Mouse (Mus musculus): ENCODE data around the gene Spry2. TPM values are rescaled to one million over a fixed set of nuclear protein-coding genes. Genes with fewer than 3 reads are reported as not detected.

The Spry2 gene
- total RNA-seq (2021) = 10 to 100 TPM; 25.0 to 31.8 TPM
- long read RNA-seq, experiment 1, partial matches to known transcripts = 0 of 1 reads
- long read RNA-seq, experiment 1, other reads (novel, unspliced or antisense) = 0 of 1 reads
- long read RNA-seq, experiment 2 = 0 reads

DNA sequence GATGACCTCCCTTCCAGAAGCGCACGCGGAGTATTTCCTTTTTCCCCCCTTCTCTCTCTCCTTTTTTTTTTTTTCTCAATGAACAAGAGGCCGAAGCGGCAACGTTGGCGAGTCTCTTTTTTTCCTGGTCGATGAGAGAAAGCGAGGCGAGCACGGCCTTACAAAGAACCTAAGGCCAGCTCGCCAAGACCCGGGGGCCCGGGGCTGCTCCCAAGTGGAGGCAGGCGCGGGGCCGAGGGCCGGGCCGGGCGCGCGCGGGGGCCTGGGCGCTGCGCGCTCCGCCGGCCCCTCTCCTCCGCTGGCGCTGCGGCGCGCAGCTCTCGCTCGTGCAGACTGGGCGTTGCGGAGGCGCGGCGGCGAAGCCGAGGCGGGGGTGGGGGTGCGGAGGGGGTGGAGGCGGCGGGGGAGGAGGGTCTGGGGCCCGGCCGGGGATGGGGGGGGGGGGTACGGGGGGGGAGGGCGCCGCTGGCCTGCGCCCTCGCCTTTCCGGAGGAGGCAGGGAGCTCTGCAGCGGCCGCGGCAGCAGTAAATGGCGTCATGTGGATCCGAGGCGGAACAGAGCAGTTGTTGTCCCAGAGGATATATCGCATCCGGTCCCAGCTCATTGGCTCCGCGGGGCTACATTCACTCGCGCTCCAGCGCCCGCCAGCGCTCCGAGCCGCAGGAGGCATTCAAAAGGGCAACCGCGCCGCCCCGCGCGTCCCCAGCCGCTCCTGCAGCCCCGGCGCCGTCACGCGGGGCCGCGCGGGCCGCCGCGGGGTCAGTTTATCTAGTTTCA, at the start of gene Spry2:
Spry2 (minus strand) TSS at position 29 of the 778 bp plus-strand sequence.
- DNase-seq = peak; percentile 91
- intact Hi-C loops (cut with DNase I; ENCODE audit: low total_unique reads) = no loop called here

DNA sequence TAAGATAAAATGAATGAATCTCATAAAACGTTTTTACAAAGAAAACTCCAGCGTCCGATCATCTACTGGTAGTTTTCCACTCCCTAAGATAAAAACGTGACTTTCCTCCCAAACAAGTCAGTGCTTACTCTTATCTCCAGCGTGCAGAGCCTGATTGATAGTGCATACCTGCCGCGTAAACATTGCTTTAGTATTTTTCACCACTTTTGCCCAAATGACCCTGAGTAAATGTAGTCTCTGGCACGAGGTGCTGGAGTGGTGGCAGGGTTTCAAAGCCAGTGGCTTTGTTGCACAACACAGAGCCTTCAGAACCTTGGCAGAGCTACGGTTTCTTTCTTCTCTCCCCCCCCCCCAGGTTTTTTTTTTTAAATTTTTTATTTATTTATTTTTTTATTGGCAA, 44.7 kb upstream of the Spry2 start:
- intact Hi-C loops (cut with DNase I; ENCODE audit: low total_unique reads) = no loop called here
- DNase-seq = no peak

DNA sequence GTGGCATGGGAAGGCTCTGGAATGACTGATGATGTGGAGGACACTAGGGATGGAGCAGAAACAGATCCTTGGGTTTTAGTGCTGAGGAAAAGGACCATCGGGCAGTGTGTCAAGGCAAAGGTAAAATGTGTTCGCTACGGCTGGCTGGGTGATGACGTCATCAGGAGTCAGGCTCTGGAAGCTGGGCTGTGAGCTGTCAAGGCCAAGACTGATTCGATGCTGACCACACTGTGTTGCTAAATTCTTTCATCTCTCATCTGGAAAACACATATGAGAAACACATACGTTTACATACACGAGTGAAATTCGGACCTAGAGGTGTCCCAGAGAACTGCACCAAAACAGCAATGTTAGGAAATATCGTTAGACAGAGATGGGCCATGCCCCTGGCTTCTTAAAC, 30.1 kb upstream of the Spry2 start:
- no peak for DNase-seq
- intact Hi-C loops (cut with DNase I; ENCODE audit: low total_unique reads) = no loop called here

DNA sequence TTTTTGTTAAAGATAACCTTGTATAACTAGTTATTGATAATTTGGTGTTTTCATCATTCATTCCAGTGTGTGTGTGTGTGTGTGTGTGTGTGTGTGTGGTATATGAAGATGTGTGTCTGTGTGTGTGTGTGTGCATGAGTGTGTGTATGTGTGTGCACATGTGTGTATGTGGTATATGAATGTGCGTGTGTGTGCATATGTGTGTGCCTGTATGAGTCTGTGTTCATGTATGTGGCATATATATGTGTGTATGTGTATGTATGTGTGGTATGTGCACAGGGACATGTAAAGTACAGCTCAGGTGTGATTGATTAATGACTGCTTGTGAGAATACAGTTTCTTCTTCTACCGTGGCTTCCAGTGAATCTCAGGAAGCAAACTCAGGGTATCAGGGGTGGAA, 28.7 kb upstream of the Spry2 start:
- intact Hi-C loops (cut with DNase I; ENCODE audit: low total_unique reads) = no loop called here
- DNase-seq = no peak

DNA sequence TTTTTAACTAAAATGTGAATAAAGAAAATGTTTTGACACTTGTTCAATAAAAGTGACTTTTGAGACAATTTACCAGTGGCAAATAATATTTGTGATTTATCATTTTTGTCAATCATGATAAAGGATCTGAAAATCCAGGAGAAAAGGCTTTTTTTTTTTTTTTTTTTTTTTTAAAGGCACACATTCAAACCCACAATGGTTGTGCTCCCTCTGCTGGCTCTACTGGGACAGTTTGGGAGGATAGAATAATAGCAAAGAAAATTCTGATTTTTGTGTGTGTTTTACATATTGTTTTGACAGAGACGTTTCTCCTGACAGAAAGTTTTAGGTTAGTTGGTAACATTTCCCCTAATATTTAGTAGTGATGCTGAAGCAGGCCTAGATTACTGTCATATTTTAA, 28.1 kb upstream of the Spry2 start:
- intact Hi-C loops (cut with DNase I; ENCODE audit: low total_unique reads) = no loop called here
- peak; percentile 7 for DNase-seq

DNA sequence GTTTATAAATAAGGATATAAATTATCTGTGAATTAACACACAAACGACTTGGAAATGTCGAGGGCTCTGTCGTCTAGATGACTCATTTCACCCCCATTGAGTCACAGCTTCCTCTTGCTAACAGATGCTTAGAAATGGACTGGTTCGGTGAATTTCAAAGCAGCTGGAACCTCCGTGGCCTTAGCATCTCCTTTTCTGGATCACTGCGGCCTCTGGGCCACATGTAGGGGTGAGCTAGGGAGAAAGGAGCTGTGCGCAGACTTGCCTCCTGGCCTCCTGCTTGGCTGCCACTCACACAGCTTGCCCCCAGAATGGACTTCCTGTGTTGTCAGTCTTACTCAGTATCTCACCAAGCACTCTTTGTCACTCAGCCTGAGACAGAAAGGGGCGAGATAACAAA, 26.3 kb upstream of the Spry2 start:
- DNase-seq = no peak
- intact Hi-C loops (cut with DNase I; ENCODE audit: low total_unique reads) = no loop called here

DNA sequence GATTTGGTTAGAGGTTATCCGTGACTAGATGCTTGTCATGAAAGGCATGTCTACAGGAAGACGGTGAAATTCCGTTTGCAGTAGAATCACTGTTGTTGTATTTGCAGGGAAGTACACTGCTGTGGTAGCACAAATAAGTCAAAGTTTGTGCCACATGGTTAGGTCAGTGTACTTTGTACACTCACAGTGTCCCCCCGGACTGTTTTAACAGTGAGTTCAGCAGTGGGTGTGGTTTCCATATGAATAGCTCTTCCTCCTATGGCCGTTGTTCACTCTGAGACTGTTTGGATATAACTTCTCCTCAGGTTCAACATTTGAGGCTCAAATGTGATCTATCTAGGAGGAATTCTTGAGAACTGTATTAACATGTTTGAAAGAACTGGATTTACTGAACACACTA, 25.8 kb upstream of the Spry2 start:
- DNase-seq = no peak
- intact Hi-C loops (cut with DNase I; ENCODE audit: low total_unique reads) = no loop called here

DNA sequence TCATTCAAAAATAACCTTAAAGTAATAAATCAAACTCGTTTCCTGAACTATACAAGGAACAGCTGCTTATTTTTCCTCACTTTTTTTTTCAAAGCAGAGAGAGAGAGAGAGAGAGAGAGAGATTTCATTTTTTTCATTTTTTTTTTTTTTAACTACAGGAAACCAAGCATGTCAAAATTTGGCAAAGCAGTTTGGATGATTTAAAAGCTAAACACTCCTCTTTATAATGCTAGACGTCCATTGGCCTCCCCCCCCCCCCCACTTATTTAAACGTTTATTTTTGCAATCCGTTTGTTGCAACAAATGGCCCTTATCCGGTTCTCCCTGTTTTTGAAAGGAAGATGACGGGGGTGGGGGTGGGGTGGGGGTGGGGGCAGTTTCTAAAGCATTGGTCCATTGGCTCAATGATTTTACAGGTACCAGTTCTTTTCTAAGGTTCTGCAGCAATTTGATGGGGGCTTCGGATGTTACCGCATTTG, 24.6 kb upstream of the Spry2 start:
- DNase-seq = no peak
- intact Hi-C loops (cut with DNase I; ENCODE audit: low total_unique reads) = no loop called here

DNA sequence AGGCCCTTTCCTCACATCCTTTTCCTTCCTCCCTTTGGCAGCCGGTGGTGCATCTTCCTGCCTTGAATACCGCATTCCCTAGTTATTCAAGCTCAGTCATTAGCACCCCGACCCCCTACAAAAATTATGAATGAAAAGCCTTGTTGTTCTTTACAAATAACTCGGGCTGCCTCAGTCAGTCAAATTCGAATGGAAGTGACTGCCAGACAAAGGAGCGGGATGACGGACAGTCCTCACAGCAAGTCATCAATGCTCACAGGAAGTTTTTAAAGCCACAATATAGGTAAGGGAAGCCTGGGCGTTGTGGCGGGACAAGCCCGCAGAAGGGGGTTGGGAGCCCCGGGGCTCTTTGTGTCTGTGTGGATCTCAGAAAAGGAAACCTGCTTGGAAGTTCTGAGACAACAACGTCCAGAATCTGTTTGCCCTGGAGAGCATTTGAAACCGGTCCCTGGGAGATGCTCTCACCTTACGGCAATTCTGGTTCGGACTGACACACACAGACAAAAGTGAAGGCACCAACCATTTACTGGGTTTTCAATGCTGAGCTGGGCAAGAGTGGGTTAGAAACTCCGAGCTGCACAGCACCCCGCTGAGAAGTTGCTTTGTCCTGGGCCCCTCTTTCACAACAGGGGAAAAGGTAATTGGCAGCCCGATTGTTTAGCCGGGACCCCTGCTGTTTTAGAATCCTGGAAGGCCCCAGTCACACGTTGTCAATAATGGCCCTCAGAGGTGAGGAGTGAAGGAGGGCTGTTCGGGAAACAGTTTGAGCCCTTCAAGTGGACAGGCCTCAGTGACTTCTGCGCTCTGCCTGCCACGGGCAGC, 24.0 kb upstream of the Spry2 start:
- no peak for DNase-seq
- intact Hi-C loops (cut with DNase I; ENCODE audit: low total_unique reads) = no loop called here

DNA sequence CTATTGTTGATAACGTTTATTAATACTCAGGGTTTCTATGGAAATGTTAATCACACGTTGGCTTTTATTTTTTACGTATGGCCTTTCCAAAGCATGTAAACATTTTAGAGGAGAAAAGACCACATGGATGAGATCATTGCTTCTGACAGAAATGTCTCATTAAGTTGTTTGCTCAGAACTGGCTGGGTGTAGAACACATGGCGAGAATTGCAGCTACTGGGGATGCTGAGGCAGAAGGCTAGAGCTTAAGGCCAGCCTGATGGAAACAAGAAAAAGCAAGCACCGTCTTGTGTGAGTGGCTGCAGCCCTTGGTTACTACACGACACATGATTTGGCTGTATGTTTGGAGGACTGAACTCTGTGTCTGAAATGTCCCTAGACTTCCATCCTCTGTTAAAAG, 10.6 kb upstream of the Spry2 start:
- intact Hi-C loops (cut with DNase I; ENCODE audit: low total_unique reads) = no loop called here
- no peak for DNase-seq

DNA sequence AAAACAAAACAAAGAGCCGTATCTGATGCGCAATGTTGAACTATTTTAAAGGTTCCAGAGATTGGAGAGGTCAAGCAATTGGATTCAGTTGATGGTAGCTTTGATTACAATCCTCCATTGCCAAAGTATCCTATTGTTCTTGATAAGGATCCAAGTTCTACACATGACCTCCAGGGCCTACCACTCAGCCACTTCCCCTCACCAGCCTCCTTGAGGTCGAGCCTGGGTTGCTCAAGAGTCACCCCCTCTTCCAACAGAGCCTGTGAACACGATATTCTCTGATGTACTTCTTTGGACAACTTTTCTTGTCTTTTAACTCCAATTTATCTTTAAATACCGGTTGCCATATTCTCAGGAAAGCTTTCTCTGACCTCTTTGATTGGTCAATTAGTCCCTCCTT, 9.3 kb upstream of the Spry2 start:
- intact Hi-C loops (cut with DNase I; ENCODE audit: low total_unique reads) = no loop called here
- DNase-seq = no peak

DNA sequence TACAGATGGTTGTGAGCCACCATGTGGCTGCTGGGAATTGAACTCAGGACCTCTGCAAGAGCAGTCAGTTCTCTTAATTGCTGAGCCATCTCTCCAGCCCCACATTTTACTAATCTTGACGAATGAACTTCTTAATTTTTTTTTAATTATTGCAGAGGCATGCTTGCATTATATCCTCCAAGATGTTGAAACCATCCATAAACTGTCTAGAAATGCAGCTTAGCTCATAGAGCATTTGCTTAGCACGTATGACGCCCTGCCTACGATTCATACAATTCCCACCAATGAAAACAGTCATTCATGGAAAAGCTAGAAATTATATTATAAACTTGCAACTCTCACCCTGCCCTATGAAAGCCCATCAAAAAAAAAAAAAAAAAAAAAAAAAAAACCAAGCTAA, 8.9 kb upstream of the Spry2 start:
- DNase-seq = no peak
- intact Hi-C loops (cut with DNase I; ENCODE audit: low total_unique reads) = no loop called here

DNA sequence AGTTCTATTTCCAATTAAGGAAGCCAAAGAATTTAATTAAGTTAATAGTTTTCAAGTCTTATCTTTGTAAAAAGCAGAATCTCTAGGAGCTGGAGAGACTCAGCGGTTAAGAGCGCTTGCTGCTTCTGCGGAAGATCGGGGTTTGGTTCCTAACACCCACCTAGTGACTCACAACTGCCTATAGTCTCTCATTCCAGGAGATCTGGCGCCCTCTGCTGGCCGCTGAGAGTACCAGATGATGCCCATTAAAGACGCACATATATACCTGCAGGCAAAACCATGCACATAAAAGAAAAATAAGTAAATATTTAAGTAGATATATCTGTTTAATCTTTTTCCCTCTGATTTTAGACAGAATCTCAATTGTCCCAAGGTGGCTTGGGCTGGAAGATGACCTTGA, 6.2 kb upstream of the Spry2 start:
- intact Hi-C loops (cut with DNase I; ENCODE audit: low total_unique reads) = no loop called here
- no peak for DNase-seq

DNA sequence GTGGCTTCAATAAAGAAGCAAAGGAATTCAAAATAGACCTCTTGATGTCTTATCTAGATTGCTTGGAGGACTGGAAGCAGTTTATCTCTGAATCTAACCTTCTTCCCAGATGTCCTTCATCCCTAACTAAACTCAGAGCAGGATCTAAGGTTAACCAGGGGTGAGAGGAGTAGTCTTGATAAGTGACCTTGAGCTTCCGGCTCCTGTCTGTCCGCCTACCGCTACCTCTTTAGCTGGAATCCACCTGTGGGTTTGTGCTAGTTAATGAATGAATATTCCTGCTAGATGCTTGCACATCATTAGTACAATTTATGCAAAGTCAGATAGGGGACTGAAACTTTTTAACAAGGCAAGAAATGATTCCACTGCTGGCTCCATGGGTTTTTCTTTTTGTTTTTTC, 4.2 kb upstream of the Spry2 start:
- intact Hi-C loops (cut with DNase I; ENCODE audit: low total_unique reads) = no loop called here
- no peak for DNase-seq

DNA sequence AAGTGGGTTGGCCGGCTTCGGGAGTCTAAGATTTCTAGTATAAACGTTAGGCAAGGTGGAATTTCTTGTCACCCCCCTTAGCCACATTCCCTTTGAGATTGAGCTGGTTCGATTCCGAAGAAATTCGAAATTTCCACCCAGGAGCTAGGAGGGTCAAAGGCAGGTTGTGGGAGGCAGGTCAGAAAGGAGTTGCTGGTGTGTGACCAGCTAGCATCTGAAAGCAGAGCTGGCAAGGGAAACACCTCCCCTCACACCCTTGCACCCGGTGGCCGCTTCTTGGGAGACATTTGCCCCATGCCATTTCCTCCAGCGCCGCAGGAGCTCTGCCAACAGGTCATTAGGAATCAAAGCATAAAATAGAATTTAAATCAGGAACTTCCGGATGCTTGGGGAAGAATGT, 2.5 kb upstream of the Spry2 start:
- DNase-seq = peak; percentile 15
- intact Hi-C loops (cut with DNase I; ENCODE audit: low total_unique reads) = no loop called here

DNA sequence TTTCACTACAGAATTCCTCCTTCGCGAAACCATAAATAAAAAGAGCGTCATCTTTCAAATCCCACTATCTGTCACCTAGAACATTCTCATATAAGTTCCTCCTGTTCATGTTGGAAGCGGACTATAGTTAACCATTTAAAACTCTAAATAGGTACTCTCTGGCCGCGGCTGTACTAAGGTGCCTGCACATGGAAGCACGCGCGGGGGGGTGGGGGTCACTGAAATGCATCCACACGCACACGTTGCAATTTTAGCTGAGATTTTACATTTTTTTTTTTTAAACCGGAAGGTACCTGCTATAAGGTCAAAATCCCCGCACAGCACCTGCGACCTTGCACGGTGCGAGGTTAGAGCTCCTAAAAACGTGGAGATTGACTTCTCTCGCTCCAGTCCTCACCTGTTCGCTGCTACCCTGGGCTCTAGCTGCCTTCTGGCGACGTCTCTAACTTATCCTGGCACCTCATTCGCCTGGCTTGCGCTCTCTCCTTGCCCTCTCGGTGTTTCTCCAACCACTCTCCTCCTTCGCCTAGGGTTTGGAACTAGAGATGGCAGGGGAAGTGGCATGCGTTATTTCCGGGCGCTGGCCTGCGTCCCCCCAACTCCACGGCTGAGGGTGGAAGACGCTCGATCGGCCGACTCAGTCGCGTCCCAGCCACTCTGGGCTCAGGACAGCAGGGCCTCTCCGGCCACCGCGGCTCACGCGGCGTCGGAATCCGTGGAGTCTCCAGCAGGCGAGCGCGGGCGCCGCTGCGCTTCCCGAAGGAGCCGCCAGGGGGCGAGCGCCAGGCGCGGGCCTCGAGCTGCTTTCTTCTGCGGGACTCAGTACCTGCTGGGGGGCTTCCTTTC, 1.9 kb upstream of the Spry2 start:
- DNase-seq = peak; percentile 90

DNA sequence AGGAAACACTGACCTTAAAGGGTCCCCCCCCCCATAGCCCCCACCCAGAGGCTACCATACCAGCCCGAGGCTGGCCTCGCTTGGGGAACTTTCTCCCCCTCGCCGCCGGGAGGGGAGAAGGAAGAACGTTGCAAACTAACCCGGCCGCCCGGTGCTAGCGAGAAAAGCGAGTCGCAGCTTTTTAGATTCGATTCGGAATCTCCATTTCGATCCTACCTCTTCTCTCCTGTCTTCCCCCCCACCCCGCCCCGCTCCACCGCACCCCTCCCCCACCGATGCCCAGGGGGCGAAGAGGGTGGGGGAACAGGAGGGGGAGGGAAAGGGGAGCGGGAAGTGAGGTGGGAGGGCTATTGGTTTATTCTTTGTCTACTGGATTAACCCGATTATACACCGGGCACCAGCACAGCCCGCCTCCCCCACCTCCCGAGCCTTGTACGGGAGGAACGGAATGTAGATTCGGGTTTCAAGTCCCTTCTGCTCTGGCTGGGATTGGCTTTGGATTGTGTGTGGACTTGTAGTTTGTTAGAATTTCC, 1.0 kb upstream of the Spry2 start:
- intact Hi-C loops (cut with DNase I; ENCODE audit: low total_unique reads) = no loop called here
- DNase-seq = peak; percentile 75

More for the DNA sequence above, 1.9 kb upstream of the Spry2 start:
- intact Hi-C loops (cut with DNase I; ENCODE audit: low total_unique reads) = no loop called here

DNA sequence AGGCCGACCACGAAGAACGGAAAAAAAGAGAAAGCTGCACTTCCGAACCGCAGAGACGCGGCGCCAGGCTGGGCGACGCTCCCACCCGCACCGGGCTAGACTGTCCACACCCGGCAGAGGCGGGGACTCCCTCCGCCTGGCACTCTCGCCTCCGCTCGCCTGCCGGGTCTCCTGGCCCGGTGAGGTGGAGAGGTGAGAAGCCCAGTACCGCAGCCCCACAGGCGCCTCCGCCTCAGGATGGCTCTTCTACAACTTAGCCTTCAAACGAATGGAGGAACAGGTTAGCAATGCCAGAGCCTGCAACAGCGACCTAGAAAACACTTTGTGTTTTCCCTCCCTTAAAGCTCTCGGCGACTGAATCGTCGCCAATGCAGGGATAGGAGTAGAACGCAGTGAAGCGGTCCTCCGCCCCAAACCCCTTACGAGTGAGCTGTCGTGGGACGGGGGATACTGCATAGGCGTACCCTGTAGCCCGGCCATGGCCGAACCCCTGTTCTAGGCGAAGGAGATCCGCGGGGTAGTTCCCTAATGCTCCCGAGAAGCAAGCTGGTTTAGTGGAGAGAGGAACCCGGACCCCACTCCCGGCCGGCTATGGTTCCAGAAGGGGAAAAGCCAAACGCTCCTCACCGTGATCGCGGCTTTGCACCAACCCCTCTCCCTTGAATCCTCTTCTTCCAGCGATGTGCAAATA, 513 bp downstream of the Spry2 start:
- intact Hi-C loops (cut with DNase I; ENCODE audit: low total_unique reads) = no loop called here
- peak; percentile 57 for DNase-seq

Measured in gastrocnemius, postnatal 14 days (tissue).